Mouse (Mus musculus): ENCODE results near the gene Gars. TPM values are rescaled to one million over a fixed set of nuclear protein-coding genes. Genes with fewer than 3 reads are reported as not detected.

Gene Gars
- polyA plus RNA-seq, 1 experiment = not detected

- no peak overlapping the region for H3K27ac ChIP-seq (ENCODE audit: insufficient read depth, low read depth, low read length)
- peaks cover 8% of the 10 kb centered on the region; the same call in 1 of the 2 replicates for H3K4me1 ChIP-seq (ENCODE audit: control insufficient read depth, insufficient read depth, low read length)
- TF ChIP-seq CTCF (IDR thresholded peaks at IDR 0.05; ENCODE audit: insufficient read depth, low read depth, low read length) (no peak), POLR2A (IDR thresholded peaks at IDR 0.05; ENCODE audit: insufficient read depth, low read depth, low read length) (no peak)
- WGBS = 44% methylated on average over 1 of the region's 1 CpGs
- no peak overlapping the region for H3K4me3 ChIP-seq (ENCODE audit: insufficient read depth, low read depth, low read length)
Observed at GRCm38 (mm10) chr6:55045326-55045725, 7.5 kb downstream of the Gars start.

- 94% methylated on average over 10 of the region's 10 CpGs for WGBS
- TF ChIP-seq CTCF (IDR thresholded peaks at IDR 0.05; ENCODE audit: insufficient read depth, low read depth, low read length) (no peak), POLR2A (IDR thresholded peaks at IDR 0.05; ENCODE audit: insufficient read depth, low read depth, low read length) (no peak)
- Histone ChIP-seq H3K27ac (ENCODE audit: insufficient read depth, low read depth, low read length) (no peak overlapping the region), H3K4me3 (ENCODE audit: insufficient read depth, low read depth, low read length) (no peak overlapping the region), H3K4me1 (ENCODE audit: control insufficient read depth, insufficient read depth, low read length) (no peaks in the 10 kb centered on the region)
Observed at GRCm38 (mm10) chr6:55049186-55049585, 11.4 kb downstream of the Gars start.

GRCm38 (mm10) chr6:55054491-55054890 is 16.7 kb downstream of the Gars start:
- Histone ChIP-seq H3K27ac (ENCODE audit: insufficient read depth, low read depth, low read length) (no peak overlapping the region), H3K4me1 (ENCODE audit: control insufficient read depth, insufficient read depth, low read length) (no peaks in the 10 kb centered on the region), H3K4me3 (ENCODE audit: insufficient read depth, low read depth, low read length) (no peak overlapping the region)
- TF ChIP-seq CTCF (IDR thresholded peaks at IDR 0.05; ENCODE audit: insufficient read depth, low read depth, low read length) (no peak), POLR2A (IDR thresholded peaks at IDR 0.05; ENCODE audit: insufficient read depth, low read depth, low read length) (no peak)
- WGBS = 94% methylated on average over 4 of the region's 4 CpGs

- H3K4me3 ChIP-seq (ENCODE audit: insufficient read depth, low read depth, low read length) = no peak overlapping the region
- no peak overlapping the region for H3K27ac ChIP-seq (ENCODE audit: insufficient read depth, low read depth, low read length)
- peaks cover 4% of the 10 kb centered on the region; the same call in 1 of the 2 replicates for H3K4me1 ChIP-seq (ENCODE audit: control insufficient read depth, insufficient read depth, low read length)
- TF ChIP-seq POLR2A (IDR thresholded peaks at IDR 0.05; ENCODE audit: insufficient read depth, low read depth, low read length) (no peak), CTCF (IDR thresholded peaks at IDR 0.05; ENCODE audit: insufficient read depth, low read depth, low read length) (no peak)
- WGBS = 91% methylated on average over 3 of the region's 3 CpGs
Observed at GRCm38 (mm10) chr6:55057427-55057826, 19.6 kb downstream of the Gars start.

GRCm38 (mm10) chr6:55060241-55060825 is 22.5 kb downstream of the Gars start:
- no peak overlapping the region for H3K27ac ChIP-seq (ENCODE audit: insufficient read depth, low read depth, low read length)
- WGBS = 89% methylated on average over 7 of the region's 7 CpGs

GRCm38 (mm10) chr6:55061328-55061727 is 23.5 kb downstream of the Gars start:
- WGBS = 88% methylated on average over 11 of the region's 11 CpGs
- TF ChIP-seq CTCF (IDR thresholded peaks at IDR 0.05; ENCODE audit: insufficient read depth, low read depth, low read length) = no peak
- no peak for TF ChIP-seq POLR2A (IDR thresholded peaks at IDR 0.05; ENCODE audit: insufficient read depth, low read depth, low read length)
- Histone ChIP-seq H3K4me1 (ENCODE audit: control insufficient read depth, insufficient read depth, low read length) (peaks cover 4% of the 10 kb centered on the region; the same call in 1 of the 2 replicates), H3K27ac (ENCODE audit: insufficient read depth, low read depth, low read length) (no peak overlapping the region), H3K4me3 (ENCODE audit: insufficient read depth, low read depth, low read length) (no peak overlapping the region)

More at GRCm38 (mm10) chr6:55060241-55060825, 22.5 kb downstream of the Gars start:
- peaks cover 4% of the 10 kb centered on the region; the same call in 1 of the 2 replicates for H3K4me1 ChIP-seq (ENCODE audit: control insufficient read depth, insufficient read depth, low read length)
- no peak for TF ChIP-seq POLR2A (IDR thresholded peaks at IDR 0.05; ENCODE audit: insufficient read depth, low read depth, low read length)
- no peak for TF ChIP-seq CTCF (IDR thresholded peaks at IDR 0.05; ENCODE audit: insufficient read depth, low read depth, low read length)
- H3K4me3 ChIP-seq (ENCODE audit: insufficient read depth, low read depth, low read length) = no peak overlapping the region

GRCm38 (mm10) chr6:55062200-55062599 is 24.4 kb downstream of the Gars start:
- Histone ChIP-seq H3K27ac (ENCODE audit: insufficient read depth, low read depth, low read length) (no peak overlapping the region), H3K4me3 (ENCODE audit: insufficient read depth, low read depth, low read length) (no peak overlapping the region), H3K4me1 (ENCODE audit: control insufficient read depth, insufficient read depth, low read length) (peaks cover 4% of the 10 kb centered on the region; the same call in 1 of the 2 replicates)
- WGBS = 30% methylated on average over 5 of the region's 5 CpGs
- TF ChIP-seq POLR2A (IDR thresholded peaks at IDR 0.05; ENCODE audit: insufficient read depth, low read depth, low read length) = no peak
- no peak for TF ChIP-seq CTCF (IDR thresholded peaks at IDR 0.05; ENCODE audit: insufficient read depth, low read depth, low read length)

- TF ChIP-seq CTCF (IDR thresholded peaks at IDR 0.05; ENCODE audit: insufficient read depth, low read depth, low read length) = no peak
- TF ChIP-seq POLR2A (IDR thresholded peaks at IDR 0.05; ENCODE audit: insufficient read depth, low read depth, low read length) = no peak
- no peak overlapping the region for H3K27ac ChIP-seq (ENCODE audit: insufficient read depth, low read depth, low read length)
- WGBS = 95% methylated on average over 9 of the region's 9 CpGs
- peaks cover 4% of the 10 kb centered on the region; the same call in 1 of the 2 replicates for H3K4me1 ChIP-seq (ENCODE audit: control insufficient read depth, insufficient read depth, low read length)
- no peak overlapping the region for H3K4me3 ChIP-seq (ENCODE audit: insufficient read depth, low read depth, low read length)
Observed at GRCm38 (mm10) chr6:55063793-55064476, 26.1 kb downstream of the Gars start.

- Histone ChIP-seq H3K27ac (ENCODE audit: insufficient read depth, low read depth, low read length) (no peak overlapping the region), H3K4me3 (ENCODE audit: insufficient read depth, low read depth, low read length) (no peak overlapping the region), H3K4me1 (ENCODE audit: control insufficient read depth, insufficient read depth, low read length) (peaks cover 4% of the 10 kb centered on the region; the same call in 1 of the 2 replicates)
- no peak for TF ChIP-seq CTCF (IDR thresholded peaks at IDR 0.05; ENCODE audit: insufficient read depth, low read depth, low read length)
- no peak for TF ChIP-seq POLR2A (IDR thresholded peaks at IDR 0.05; ENCODE audit: insufficient read depth, low read depth, low read length)
- 98% methylated on average over 7 of the region's 7 CpGs for WGBS
Observed at GRCm38 (mm10) chr6:55064477-55064827, 26.6 kb downstream of the Gars start.

Measured in olfactory bulb, adult 2 months (tissue).